Mouse (Mus musculus): ENCODE measurements around the gene Wdfy4.

DNA sequence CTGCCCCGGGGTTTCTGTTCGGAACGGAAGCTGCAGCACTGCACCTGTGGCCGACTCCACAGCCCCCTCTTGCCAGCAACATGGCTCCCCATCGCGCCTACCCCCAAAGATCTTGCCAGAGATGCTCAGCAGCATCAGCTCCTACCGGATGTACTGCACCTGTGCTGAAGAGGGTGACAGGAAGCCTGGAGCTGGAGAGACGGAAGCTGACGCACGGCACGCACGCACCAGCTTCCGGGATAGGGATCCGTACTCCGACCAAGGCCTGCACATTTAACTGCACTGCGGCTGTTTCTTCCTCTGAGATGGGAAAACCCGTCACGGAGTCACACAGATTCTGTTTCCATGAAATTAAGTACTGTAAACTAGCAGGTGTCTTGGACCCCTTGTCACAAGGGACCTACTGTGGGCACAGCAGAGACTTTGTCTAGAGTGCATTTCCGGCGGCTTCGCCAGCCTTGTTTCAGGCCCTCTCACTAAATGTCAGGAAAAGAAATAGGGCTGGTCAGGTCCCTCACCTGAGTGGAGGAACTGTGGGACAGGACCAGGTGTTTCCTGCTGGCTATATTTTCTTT is 4.6 kb upstream of the Wdfy4 start:
- TF ChIP-seq CTCF (IDR thresholded peaks at IDR 0.05; ENCODE audit: low read depth, low read length) (no peak), POLR2A (IDR thresholded peaks at IDR 0.05; ENCODE audit: insufficient read depth, low read length) (no peak), EP300 (IDR thresholded peaks at IDR 0.05; ENCODE audit: insufficient read depth, low read depth, low read length) (no peak)

Data from ES-Bruce4 (cell line).